Mouse (Mus musculus) embryo, embryonic 10.5 days (tissue): ENCODE measurements around the gene Cox11.
A peak's percentile ranks its signal among the peaks of the same experiment; 100 is the strongest.

Experiments
- DNase-seq: peaks from one replicate; pipeline ENCODE4 v3.0.0-alpha.2; 2015; ENCODE audit warnings: low spot score

Gene Cox11

GRCm38 (mm10) chr11:90637440-90638311 is at the start of gene Cox11, which contains the start of gene Stxbp4:
Cox11 (plus strand) TSS chr11:90638173.
Stxbp4 (minus strand) TSS chr11:90638084.
- DNase-seq = peak; percentile 97

- no peak for DNase-seq
Observed at GRCm38 (mm10) chr11:90590996-90591395, 47.0 kb upstream of the Cox11 start.

DNA sequence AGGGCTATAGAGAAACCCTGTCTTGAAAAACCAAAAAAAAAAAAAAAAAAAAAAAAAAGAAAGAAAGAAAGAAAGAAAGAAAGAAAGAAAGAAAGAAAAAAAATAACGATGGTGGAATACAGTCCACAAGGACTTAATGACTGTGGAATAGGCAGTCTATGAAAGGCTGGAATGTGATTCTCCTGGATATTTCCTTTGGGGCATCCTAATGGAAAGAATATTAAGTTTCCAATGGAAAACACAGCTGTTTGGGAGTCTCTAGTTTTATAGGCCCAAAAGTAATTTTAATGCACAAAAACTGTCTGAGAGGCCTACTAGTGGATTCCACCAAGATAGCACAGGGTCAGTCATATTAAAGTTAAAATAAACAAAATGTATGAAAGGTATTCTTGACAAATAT is 42.1 kb upstream of the Cox11 start:
- no peak for DNase-seq

DNA sequence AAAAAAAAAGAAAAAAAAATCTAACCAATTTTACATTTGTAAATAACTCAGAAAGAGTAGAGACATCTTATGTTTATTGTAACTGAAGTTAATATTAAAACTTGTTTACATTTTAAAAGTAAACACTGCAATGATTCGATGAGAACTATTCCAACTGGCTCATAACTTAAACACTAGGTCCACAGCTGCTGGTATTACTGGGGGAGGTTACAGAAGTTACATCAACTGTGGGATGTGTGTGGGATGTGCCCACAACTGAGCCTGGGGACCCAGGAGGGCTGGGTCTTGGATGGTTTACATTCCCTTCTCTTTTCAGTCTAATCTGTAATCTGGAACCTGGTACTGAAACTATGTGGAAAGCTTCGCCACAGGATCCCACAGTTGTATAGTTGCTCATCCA is 34.9 kb upstream of the Cox11 start:
- DNase-seq = no peak

DNA sequence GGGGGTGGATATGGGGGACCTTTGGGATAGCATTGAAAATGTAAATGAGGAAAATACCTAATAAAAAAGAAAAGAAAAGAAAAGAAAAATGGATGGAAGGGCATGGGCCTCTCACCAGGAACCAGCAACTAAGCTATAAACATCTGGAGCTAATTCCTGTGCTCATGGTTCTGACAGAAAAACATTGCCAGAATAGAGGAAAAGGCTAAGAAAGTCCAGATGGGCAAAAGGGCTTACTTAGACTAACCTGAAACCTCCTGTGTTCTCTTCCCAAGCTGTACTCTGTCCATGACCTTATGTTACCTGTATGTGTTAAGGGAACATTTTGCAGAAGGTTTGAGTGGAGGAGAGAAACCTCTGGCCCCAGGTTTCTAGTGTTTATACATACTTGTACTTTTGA is 25.9 kb upstream of the Cox11 start:
- DNase-seq = peak; percentile 17

- DNase-seq = no peak
Observed at GRCm38 (mm10) chr11:90614743-90615142, 23.2 kb upstream of the Cox11 start.

DNA sequence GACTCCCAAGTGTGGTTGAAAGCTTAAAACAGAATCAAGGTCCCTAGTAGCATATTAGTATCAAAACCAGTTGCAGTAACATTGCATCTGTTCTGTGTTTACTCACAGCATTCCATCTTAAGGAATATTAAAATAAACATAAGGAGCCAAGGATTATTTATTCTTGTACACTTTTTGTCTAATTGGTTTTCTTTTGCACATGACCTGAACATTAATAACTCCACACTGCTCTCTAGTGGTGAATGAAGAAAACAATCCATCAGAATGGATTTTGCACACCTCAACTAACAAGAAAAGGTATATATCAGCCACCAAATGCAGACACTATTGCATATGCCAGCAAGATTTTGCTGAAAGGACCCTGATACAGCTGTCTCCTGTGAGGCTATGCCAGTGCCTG is 21.5 kb upstream of the Cox11 start:
- peak; percentile 51 for DNase-seq

DNA sequence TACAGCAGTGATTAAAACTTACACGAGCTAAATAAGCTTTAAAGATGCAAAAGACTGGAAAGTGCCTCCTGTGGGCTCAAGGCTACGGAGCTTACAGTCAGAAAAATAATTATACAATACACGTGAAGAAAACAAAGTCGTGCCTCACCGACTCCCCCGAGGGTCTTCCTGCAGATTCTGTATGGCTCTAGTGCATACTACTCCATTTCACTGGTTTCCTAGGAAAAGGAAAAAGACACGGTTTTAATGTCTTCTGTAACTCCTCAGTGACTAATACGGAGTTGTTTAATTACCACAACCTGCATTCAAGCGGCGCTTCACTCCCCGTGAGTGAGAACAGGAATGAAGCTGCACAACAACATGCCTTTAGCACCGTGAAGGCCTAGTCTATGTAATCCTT is 15.9 kb upstream of the Cox11 start:
- DNase-seq = no peak

DNA sequence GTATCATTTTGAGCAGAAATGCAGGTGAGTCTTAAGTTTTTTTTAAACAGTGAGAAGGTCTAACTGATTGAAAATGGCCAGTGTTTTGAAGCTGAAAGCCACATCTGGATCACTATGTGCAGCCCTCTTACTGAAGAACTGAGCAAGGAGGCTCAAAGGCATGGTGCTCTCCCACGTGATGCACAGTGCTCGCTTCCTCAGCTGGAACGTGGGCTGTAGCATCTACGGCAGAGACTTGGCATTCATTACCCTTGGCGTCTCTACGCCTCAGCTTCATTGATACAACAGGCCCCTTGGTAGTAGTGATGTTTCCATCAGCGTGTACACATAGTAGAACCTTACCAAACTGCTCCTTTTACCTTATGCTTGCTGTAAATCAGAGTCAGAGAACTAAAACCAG is 15.5 kb upstream of the Cox11 start:
- no peak for DNase-seq

DNA sequence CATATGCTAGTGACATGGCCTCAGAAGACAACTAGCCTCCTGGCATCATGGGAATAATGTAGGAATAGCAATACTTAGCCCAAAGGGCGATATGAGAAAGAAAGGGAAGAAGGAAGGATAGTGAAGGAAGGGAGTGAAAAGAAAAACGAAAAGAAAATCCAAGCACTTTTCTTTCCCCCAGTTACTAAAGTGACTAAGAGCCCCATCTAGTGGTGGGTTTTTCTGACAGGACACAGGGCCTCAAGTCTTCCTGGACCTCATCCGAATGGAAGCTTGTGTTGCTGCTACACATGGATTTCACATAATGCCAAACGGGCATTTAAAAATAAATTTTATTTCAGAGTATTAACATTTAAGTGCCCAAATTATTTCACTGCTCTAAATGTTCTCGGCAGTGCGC is 14.5 kb upstream of the Cox11 start:
- peak; percentile 78 for DNase-seq

GRCm38 (mm10) chr11:90625174-90625573 is 12.8 kb upstream of the Cox11 start:
- DNase-seq = no peak

DNA sequence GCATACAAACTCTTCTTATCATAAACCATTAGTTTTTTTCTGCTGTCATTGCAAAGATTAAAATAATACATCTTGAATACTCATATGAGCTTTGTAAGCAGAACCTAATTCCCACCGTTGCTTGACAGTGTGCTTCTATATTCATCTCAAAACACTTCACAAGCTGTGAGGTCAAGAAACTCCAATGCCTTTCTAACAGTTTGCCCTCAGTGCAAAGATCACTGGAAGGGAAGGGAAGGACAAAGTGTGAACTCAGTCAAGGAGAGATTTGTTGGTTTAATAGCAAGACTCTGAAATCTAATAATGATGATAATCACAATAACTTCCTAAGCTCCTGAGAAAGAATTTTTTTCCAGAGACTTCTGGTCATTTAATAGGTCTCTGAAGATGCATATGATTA is 10.2 kb upstream of the Cox11 start:
- no peak for DNase-seq

GRCm38 (mm10) chr11:90632480-90632879 is 5.5 kb upstream of the Cox11 start:
- DNase-seq = no peak

DNA sequence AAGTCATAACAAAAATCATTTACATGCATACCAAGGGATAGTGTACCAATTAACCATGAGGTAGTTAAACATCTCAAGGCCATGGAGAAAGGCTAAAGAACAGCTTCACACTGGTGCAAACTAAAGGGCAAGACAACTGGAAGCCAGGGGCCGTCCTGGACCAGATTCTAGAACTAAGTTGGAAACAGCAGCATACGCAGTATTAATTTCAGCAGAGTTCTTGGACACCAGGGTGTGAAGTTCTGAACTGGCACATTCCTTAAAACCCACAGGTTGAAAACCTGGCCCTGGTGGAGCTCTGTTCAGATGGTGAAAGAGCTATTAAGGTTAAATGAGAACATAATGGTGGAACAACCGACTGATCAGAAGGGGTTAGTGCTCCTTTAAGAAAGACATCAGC is 3.3 kb upstream of the Cox11 start:
- DNase-seq = no peak

DNA sequence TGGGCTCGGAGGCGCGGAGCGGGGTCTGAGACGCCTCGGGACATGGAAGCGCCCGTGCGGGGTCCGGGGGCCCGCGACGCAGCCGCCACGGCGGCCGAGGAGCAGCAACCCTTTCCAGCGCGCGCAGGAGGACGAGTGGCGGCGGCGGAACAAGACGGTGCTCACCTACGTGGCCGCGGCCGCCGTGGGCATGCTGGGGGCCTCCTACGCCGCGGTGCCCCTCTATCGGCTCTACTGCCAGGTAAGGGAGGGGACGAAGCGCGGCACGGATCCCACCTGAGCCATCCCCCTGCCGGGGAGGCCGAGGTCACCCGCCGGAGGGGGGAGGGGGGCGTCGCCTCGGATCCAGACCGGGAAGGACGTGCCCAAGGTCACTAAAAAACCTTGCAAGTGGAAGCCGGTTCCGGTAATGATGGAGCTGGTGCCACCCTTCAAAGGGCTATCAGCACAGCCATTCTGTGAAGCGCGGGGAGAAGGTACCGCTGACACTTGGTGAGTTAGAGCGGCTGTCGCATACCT is 398 bp downstream of the Cox11 start:
- DNase-seq = peak; percentile 52

GRCm38 (mm10) chr11:90649777-90650176 is 11.8 kb downstream of the Cox11 start:
- no peak for DNase-seq

GRCm38 (mm10) chr11:90650231-90650885 is 12.4 kb downstream of the Cox11 start:
- DNase-seq = no peak

DNA sequence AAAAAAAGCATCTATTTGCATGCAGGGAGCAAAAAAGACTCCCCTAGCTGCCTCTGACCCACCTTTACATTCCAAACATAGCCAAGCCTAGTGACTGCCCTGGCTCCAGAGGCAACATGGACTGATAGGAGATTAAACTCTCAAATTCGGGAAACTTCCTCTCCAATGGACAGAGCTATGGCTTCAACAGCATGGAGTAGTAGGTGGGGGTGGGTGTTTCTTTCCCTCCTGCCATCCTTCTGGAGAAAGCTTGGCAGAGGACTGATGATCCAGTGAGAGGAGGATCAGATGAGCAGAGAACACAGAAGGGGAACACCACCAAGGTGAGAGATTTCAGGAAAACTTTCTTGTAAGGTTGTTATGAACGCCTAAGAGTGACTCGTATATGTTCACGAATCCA is 14.6 kb downstream of the Cox11 start:
- DNase-seq = no peak

DNA sequence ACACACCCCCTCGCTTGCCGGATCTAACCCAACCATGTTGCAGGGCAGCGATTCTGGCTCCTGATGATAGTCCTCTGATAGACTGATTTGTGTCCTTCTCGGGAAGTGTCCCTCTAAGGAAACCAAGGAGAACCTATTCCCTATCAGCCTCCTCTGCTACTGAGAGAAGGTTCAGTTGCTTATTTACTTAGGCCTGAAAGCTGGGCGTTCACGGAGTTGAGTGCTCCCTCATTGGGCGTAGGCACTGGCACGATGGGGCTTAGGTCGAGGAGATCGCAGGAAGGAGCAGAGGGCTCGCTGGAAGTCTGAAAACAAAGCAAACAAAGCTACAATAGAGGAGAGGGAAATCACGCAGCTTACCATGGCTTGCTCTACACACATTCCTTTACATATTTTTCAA is 19.6 kb downstream of the Cox11 start:
- no peak for DNase-seq

GRCm38 (mm10) chr11:90660662-90661061 is 22.7 kb downstream of the Cox11 start:
- DNase-seq = no peak

DNA sequence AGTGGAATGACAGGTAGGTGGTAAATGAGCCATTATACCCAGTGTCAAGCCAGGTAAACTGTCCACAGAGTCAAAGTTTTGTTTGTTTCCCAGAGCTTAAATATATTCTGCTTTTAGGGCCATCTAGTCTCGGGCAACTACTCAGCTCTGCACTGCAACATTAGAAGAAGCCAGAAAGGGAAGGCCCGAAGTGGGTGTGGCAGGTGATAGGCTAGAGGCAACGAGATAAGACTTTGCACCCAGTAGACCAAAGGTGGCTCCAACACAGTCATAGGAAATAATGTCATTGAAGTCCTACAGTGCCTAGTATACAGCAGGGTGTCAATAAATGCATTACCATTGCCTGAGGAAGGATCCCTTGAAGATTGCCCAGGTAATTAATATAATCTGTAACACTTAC is 25.1 kb downstream of the Cox11 start:
- DNase-seq = no peak

- DNase-seq = peak; percentile 51
Observed at GRCm38 (mm10) chr11:90663618-90664297, 25.8 kb downstream of the Cox11 start.
